Mouse (Mus musculus) erythroblast, adult 5-6 weeks (primary cell): ENCODE results near the gene Rheb. TPM values are rescaled to one million over a fixed set of nuclear protein-coding genes. Genes with fewer than 3 reads are reported as not detected.
"Not testable (repeated sequence)": the region's sequence is repeated elsewhere in the genome, so short reads cannot be mapped to it uniquely, and the experiment has no call there.

ENCODE experiments used
- ATAC-seq: replicated peaks from 2 replicates; pipeline ENCODE4 v1.8.0; 2016; ENCODE audit warnings: moderate number of reproducible peaks, mild to moderate bottlenecking, moderate TSS enrichment, inconsistent platforms; ENCODE audit not compliant: poor library complexity, low FRiP score, severe bottlenecking
- total RNA-seq, 2 experiments: library from RNA; stranded (forward) in 1 of 2; stranded (reverse) in 1 of 2; fragments of 150-400 nt in 1 of 2; fragments of 200-764, 138-1000 nt in 1 of 2; gene quantifications; 2 replicates each; pipeline versions ENCODE4 v1.2.3 to v1.2.4; 2015 to 2017; ENCODE audit warnings: low replicate concordance in 2 of 2

Gene Rheb
- total RNA-seq, 2 experiments from 2014 or later, result 33.6 to 47.7 TPM

DNA sequence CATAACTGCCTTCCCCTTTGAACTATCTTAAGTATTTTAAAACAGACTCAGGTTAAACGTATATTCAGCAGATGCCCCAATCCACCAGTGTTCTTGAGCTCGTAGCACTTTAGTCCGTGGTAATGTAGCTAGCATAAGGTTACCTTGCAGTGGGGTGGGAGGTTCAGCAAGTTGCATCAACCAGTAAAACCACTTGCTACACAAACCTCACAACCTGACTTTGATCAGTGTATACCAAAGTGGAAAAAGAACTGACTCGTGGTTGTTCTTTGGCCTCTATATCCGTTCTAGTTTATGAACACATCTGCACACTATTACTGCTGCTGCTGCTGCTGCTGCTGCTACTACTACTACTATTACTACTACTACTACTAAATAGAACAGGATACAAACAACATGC, 1.4 kb upstream of the Rheb start:
- no peak for ATAC-seq

DNA sequence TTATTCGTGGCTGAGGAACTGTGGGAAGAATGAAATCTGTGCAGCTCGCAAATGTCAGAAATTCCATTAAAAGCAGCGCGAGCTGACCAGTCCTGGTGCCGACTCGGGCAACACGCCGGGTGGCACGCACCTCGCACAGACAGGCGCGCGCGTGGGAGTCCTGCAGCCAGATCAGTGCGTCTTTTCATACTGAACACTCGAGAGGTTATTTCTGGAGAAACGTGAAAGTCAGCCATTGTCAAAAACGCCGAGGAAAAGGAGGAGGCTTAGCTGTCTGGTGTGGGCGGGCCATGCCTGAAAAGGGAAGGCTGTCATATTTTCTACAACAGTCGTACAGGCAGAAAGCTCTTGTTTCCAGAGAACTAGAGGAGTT, 665 bp upstream of the Rheb start:
- peak; percentile 37 for ATAC-seq

DNA sequence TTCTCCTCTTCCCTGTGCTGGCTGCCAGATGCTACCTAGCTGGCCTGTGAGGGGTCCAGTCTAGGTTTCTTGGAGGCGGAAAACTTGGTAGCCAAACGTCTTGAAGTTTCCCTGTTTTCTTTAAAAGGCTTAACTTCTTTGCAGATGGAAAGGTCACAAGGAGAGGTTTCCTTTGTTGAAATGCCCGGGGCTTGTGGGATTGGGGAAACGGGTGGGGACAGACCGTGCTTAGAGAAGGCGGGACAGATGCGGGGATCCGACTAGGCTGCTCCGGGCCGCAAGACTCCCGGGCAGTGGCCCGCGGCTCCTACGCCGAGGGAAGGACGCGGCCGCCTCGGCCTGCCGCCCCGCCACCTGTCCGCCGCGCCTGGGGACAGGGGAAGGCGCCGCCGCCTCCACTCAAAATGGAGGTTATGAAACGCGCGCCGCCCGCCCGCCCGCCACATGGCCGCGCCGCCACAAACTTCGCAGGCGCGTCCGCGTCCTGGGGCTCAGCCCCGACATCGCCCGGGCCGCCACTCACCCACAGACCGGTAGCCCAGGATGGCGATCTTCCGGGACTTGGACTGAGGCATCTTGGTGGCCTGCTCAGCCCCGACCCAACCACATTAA, 656 bp downstream of the Rheb start:
- ATAC-seq, result 0 out of 2 replicates have a peak, but pooled peaks have one; percentile 4

DNA sequence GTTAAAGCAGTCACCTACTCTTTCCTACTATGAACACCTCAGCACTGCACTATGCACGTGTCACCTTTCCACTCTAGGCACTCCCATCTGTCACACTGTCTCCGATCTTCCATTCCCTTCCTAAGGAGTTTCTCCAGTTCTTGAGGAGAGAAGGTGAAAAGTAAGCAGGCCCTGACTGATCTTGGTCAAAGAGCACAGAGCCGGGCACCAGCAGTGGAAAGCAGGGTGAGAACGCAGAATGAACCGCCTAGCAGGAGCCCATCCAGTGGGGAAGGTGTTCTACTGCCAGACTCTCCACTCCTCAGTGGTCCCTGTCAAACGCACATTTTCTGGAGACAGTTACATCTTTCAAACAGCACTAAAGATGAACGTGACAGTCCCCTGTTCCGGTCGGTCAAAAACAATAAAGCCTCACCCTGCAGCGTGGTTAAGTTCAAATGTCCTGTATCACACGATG, 1.4 kb downstream of the Rheb start:
- ATAC-seq, result no peak

DNA sequence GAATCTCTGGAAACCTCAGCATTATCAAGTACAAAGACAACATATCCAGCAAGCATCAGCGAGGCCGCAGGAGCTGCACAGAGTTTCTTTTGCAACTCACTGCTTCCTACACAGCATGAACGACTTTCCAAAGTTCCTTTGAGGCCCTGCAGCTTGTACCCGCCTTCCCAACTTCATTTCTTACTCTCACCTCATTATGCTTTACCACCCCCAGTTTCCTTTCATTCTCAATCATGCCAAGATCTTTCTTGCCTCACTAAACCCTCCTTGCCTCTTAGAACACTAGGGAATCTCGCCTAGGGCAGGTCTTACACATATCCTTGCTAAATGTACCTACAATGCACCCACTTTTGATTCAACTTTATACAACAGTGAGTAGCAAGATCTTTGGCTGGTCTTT, 7.9 kb downstream of the Rheb start:
- ATAC-seq, result no peak

DNA sequence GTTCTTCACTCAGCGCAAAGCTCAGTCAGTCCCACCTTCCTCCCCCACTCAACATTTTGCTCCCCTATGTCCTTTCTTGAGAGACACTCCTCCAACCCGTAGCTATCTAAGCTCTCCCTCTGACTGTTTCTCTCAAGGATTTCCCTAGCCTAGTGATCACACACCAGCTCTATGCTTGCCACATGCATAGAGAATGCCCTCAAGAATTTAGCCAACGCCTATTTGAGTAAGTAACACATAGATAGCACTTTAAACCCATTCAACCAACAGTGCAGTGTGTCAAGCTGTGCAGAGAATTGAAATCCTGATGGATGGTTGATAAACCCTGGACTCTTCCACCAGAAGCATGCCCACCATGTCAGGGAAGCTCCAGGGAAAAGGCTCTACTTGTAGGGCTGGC, 10.5 kb downstream of the Rheb start:
- ATAC-seq, result no peak

DNA sequence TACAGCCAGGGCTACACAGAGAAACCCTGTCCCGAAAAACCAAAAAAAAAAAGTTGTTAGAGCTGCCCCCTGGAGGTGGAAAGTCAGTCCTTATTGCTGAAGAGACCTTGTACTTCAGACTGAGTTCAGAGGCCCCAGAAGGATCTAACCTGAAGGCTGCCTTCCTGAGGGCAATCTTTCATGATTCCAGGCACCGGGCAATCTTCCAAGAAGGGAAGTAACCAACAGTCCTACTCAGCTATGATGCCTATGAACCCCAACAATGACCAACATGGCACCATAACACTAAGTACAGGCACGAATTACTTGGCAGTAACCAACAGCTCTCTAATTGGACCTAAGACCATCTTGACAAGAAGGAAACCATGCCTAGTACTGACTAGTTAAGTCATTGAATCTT, 14.0 kb downstream of the Rheb start:
- ATAC-seq, result no peak

DNA sequence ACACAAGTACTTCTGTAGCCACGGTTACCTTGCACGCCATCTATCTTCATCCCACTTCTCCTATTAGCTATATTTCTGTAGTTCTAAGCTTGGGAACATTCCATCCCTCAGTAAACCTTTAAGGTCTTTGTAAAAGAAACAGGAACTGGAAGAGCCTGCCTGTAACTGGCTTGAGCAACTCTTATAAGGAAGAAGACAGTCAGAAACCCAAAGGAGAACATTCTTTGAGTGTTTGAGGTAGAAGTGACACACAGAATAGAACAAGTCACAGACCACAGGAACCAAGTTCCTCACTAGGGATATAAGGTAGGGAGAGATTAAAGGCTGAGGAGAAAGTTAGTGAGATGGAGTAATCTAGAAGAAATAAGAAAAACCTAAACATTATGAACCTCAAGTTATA, 15.3 kb downstream of the Rheb start:
- no peak for ATAC-seq

DNA sequence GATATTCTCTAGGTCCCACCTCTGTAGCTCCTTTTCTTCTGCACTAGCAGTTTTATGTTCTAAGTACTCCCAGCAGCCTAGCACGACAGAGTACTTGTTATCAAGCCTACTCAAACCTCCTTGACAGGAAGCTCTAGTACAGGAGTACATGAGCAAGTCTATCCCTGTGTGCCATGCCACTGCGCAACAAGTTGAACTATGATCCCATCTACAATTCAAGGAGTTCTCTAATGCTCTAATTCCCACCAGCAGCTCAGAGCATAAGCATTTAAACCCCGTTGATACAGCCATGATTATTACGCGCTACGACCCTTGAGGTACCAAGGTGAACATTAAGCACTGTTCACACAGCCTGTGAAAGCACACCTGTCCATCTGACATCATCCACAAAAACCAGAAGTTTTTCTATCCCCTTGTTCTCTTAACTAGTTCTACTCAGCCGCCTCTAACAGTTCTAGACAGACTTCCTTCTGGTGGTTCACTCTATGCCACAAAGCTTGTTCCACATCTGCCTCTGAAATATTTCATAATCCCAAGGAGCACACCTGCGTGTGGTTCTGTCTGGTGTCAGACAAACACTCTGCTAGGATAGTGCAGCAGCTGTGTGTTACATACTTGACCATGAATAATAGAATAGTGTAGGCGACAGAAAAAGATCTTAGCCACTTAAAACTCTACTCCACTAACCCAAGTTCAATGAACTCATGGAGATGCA, 16.2 kb downstream of the Rheb start:
- ATAC-seq, result no peak

DNA sequence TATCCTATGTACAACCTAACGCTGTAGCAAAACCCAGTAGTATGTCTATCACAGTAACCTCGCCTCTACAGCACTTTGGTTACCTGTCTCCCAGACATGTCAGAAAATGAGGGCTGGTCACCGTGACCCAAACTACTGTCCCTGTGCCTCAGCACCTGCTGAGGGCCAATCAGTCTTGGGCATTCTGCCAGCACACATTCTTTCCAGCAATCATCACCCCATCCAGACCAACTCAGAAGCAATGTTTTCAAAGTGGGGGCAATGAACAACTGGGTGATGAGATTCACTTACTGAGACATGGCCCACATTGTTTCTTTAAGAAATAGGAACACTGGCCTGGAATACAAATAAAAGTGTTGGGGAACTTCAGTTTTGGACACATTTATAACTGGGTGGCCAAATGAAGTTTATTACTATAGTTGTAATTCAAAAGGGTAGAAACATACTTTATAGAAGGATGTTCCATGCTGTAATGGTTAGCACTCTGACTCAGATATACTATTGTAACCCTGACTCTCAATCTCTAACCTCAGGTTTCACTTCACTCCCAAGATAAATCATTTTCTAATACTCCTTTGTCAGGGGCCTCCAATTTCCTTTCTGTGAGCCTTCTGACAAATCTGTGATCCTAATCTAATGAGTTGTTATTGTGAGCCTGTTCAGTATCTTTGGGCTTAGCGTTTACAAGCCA, 16.9 kb downstream of the Rheb start:
- no peak for ATAC-seq

DNA sequence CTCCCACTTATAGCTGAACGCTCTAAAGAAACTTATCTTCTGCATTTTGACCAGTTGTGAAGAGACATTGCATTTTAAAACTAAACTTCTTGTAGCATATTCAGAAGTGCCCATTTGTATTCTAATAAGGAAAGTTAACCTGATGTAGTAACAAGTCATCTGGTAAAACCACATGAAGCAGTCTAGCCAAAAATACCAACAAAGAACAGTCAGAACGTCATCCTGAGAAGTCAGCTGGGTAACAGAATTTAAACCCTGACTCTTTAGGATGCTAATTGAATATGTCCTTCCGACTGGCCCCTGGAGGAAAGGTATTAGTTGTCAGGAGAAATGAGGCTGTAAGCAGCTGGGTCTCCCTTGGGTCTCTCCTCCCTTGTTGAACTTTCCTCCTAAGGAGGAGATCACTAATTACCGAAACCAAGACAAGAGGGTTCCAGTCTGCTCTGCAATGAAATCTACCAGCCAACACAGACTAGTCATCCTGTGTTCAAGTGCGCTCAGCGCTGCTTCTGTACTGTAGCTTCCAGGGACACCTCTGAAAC, 18.5 kb downstream of the Rheb start:
- ATAC-seq, result no peak

DNA sequence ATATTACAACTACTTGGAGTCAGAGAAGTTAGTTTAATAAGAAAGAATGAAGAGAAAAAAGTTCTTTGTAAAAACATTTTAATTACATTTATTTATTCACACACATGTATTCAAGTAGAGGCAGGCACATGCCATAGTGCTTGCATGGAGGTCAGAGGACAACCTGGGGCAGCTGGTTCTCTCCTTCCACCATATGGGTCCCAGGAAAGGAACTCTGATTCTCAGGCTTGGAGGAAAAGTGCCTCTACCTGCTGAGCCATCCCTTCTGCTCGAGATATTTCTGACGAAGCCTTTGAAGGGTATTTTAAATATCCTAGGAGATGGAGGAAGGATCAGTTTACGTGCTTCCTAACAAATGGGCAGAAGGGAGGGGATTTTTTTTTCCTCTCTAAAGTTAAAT, 19.6 kb downstream of the Rheb start:
- no peak for ATAC-seq

DNA sequence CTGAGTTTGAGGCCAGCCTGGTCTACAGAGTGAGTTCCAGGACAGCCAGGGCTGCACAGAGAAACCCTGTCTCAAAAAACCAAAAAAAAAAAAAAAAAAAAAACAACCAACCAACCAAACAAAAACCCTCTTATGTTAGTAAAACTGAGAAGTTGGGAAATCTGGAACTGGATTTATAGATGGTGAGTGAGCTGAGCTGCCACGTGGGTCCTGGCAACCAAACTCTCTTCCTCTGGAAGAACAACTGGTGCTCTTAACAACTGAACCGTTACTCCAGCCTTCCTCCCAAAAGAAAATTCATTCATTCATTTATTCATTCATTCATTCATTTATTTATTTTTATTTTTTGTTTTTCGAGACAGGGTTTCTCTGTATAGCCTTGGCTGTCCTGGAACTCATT, 20.2 kb downstream of the Rheb start:
- not testable (repeated sequence) for ATAC-seq

DNA sequence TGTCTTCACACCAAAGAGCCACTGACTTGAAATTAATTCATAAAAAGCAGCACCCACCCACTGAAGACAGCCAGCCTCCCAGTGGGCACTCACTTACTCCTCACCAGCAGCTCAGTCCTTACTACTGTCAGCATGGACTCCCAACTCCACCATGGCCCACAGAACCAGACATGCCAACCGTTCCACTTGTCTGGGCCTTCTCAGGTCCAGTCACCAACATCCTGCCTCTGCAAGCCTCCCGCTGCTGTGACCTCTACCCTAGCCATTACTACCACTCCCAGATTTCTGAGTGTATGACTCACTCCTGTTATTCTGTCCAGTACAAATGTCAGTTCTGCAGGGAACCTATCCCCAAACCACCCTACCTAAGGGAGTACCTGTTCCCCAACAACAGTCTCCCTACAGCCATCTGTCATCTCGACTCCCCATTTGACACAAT, 21.0 kb downstream of the Rheb start:
- no peak for ATAC-seq

DNA sequence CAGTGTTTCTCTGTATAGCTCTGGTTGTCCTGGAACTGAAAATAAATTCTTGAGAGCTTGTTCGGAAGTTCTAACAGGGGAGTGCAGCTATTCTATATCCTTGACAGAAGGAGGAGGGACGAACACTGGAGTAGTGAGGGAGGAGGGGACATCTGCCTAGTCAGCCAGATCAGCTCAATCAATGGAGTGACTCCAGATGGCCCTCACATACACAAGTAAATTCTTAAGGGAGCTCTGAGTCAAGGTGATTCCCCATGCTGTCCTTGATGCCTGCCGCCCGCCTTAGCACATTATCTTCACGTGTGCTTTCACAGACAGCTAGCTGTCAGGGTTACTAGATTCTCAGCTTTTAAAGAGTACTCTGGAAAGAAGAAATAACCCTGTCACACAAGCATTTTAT, 21.8 kb downstream of the Rheb start:
- ATAC-seq, result no peak

DNA sequence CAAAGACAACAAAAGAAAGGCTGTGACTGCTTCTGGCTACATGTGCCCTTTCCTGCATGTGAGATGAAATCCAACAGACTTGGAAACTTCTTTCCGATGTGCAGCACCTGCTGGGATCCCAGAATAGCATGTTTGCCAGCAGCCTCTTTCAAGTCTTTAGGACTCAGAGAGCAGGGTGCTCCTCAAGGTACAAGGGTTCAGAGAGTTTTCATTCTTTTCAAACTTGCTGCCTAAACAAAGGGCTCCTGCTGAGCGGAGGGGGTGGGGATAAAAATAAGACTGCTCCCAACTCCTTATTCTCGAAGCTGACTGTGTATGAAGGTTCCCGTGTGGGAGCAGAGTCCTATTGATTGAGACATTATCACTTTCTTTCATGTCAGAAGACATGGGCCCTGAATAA, 25.2 kb downstream of the Rheb start:
- ATAC-seq, result no peak

DNA sequence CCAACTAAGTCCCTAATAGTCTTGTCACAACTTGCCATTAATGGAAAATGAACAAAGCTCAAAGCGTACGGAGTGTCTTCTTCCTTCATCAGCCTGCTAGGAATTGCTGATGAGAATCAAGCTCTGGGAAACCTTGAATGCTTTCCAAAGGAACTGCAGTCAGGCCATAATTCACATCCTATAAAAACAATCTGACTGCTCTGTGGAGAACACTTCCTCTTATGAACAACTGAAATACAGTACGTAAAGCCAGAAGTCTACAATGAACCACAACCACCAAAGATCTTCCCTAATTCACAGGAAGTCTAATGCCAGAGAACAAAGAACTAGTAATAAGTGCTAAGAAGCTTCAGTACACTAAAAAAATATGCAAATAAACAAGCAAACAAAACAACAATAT, 28.5 kb downstream of the Rheb start:
- no peak for ATAC-seq

DNA sequence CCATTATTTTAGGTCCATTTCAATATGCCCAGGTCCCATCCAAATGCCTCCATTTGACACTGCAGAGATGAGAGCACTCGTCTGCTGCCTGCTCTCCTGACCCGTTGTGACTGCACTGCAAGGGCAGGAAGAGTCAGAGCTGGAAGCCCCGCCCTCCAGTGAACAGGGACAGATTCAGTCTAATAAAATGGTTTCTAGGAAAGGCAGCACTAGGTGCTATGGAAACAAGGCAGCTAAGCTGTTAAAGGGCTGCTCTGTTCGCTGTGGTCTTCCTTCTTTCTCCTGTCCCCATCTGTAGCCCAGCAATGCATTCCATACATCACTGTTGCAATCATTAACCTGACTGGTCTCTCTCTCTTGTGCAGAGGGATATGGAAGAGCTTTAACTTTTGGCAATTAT, 29.4 kb downstream of the Rheb start:
- no peak for ATAC-seq

DNA sequence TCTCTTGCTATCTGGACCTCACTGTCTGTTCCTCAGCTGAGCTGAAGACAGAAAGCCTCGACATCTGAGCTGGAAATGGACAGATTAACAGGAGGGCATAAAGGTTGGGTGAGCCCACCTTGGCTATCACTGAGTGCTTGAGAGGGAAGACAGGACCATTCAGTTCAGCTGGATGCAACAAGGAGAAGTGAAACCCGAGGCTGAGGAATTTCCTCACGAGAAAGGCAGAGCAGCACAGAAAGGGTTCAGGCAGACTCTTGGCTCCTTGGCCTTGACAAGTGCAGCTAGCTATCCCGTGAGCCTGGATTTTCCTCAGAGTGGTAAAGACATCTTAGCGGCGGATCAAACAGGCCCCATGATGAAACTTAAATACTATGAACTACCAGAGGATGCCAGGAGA, 37.2 kb downstream of the Rheb start:
- ATAC-seq, result no peak

DNA sequence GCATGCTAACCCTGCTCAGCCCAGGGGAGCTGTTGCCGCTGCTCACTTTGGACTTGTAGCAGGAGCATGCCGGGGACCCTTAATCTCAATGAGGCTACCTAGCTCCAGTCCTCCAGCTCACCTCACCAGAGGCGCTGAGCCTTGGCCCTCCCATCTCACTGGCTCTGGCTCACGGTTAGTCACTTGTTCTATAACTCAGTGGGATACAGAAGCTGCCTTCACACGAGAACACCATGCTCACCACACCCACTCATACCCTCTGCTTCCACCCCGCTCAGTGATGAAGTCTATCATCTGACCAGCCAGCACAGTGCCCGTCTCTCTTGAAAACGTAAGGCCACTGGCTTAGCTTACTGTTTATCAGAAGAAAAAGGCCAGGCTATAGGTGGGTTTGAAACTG, 37.8 kb downstream of the Rheb start:
- ATAC-seq, result no peak
